Mouse (Mus musculus) liver, postnatal 0 days (tissue): ENCODE data around the gene 4931422A03Rik. TPM values are rescaled to one million over a fixed set of nuclear protein-coding genes. Genes with fewer than 3 reads are reported as not detected.

Source experiments
- ATAC-seq: fragments of 200-750 bp; cut with Nextera tagmentation; 2 replicates; pipeline ENCODE4 v1.8.0; 2017; ENCODE audit warnings: mild to moderate bottlenecking, moderate library complexity
- DNase-seq: peaks from one replicate; pipeline ENCODE4 v3.0.0-alpha.2; 2016
- H3K27ac ChIP-seq: fragments of 300-500 bp; sonication (generic); 2 replicates; pipeline ENCODE4 v1.5.1; 2014; ENCODE audit warnings: antibody characterized with exemption, moderate library complexity, mild to moderate bottlenecking, low read depth
- H3K27me3 ChIP-seq: fragments of 300-500 bp; sonication (generic); 2 replicates; pipeline ENCODE4 v1.6.1; 2014; ENCODE audit warnings: low read length, control low read depth, mixed read lengths; ENCODE audit not compliant: insufficient read depth
- H3K36me3 ChIP-seq: fragments of 300-500 bp; sonication (generic); replicated peaks from 2 replicates; pipeline ENCODE4 v1.6.1; 2014; ENCODE audit warnings: mild to moderate bottlenecking, control low read depth, low read length, moderate library complexity, mixed read lengths; ENCODE audit not compliant: insufficient read depth
- H3K4me1 ChIP-seq: fragments of 300-500 bp; sonication (generic); 2 replicates; pipeline ENCODE4 v1.6.1; 2014; ENCODE audit warnings: antibody characterized with exemption, mild to moderate bottlenecking, control low read depth; ENCODE audit not compliant: insufficient read depth
- H3K4me2 ChIP-seq: fragments of 300-500 bp; sonication (generic); 2 replicates; pipeline ENCODE4 v1.6.1; 2014; ENCODE audit warnings: low read depth, mild to moderate bottlenecking, low read length, moderate library complexity, mixed read lengths
- H3K4me3 ChIP-seq: fragments of 300-500 bp; sonication (generic); 2 replicates; pipeline ENCODE4 v1.5.1; 2014; ENCODE audit warnings: low read depth, low read length
- H3K9ac ChIP-seq: fragments of 300-500 bp; sonication (generic); replicated peaks from 2 replicates; pipeline ENCODE4 v1.6.1; 2014; ENCODE audit warnings: mild to moderate bottlenecking, moderate library complexity
- H3K9me3 ChIP-seq: fragments of 300-500 bp; sonication (generic); 2 replicates; pipeline ENCODE4 v1.6.1; 2016; ENCODE audit warnings: mild to moderate bottlenecking, control low read depth, low read length, mixed read lengths
- CTCF ChIP-seq: sonication (generic); IDR thresholded peaks from 2 replicates; pipeline ENCODE4 v1.5.1; 2016; ENCODE audit warnings: antibody characterized with exemption, low read depth
- EP300 ChIP-seq: IDR thresholded peaks from 2 replicates; pipeline ENCODE4 v1.6.1; 2016; ENCODE audit warnings: antibody characterized with exemption, low read depth, mild to moderate bottlenecking
- WGBS: fragments of 180-500 bp; shearing (Covaris S2); extraction: QIAGEN DNeasy Blood & Tissue Kit; methylation state at CpG from one replicate; pipeline ENCODE4 v1.1.7; 2014; ENCODE audit not compliant: insufficient replicate concordance; 5-methylcytosine and 5-hydroxymethylcytosine counted together
- polyA plus RNA-seq: library from polyadenylated mRNA; unstranded; fragments of >200 nt; fragmentation: Nextera tagmentation; extraction: Ambion mirVana; gene quantifications from 2 replicates; pipeline ENCODE4 v1.2.1, GENCODE M21; 2015

4931422A03Rik gene
- polyA plus RNA-seq, 1 experiment from 2014 or later = 1.5 TPM

GRCm38 (mm10) chr2:104060996-104061395 lies 32.8 kb upstream of the 4931422A03Rik start:
- no peak overlapping the region for H3K27ac ChIP-seq
- DNase-seq = no peak
- no peaks in the 10 kb centered on the region for H3K27me3 ChIP-seq
- no peak overlapping the region for H3K4me2 ChIP-seq
- no peak overlapping the region for H3K9ac ChIP-seq
- no peaks in the 10 kb centered on the region for H3K9me3 ChIP-seq
- ATAC-seq = no peak
- TF ChIP-seq EP300 = no peak
- no peak for TF ChIP-seq CTCF
- peaks cover 5% of the 10 kb centered on the region; the same call in 1 of the 2 replicates for H3K4me1 ChIP-seq
- WGBS = 95% methylated on average over 6 of the region's 6 CpGs
- H3K36me3 ChIP-seq = peaks cover 39% of the 10 kb centered on the region
- no peak overlapping the region for H3K4me3 ChIP-seq

- H3K36me3 ChIP-seq = peaks cover 47% of the 10 kb centered on the region
- WGBS = 84% methylated on average over 10 of the region's 10 CpGs
- no peak for ATAC-seq
Measured at GRCm38 (mm10) chr2:104059786-104060185, 31.6 kb upstream of the 4931422A03Rik start.

GRCm38 (mm10) chr2:104058954-104059353 lies 30.8 kb upstream of the 4931422A03Rik start:
- no peak overlapping the region for H3K4me3 ChIP-seq
- H3K36me3 ChIP-seq = peaks cover 55% of the 10 kb centered on the region
- 91% methylated on average over 4 of the region's 4 CpGs for WGBS
- no peak for TF ChIP-seq CTCF
- no peak for TF ChIP-seq EP300
- no peak for ATAC-seq
- no peaks in the 10 kb centered on the region for H3K27me3 ChIP-seq
- no peaks in the 10 kb centered on the region for H3K9me3 ChIP-seq
- H3K4me2 ChIP-seq = no peak overlapping the region
- H3K9ac ChIP-seq = no peak overlapping the region
- no peak overlapping the region for H3K27ac ChIP-seq
- DNase-seq = no peak
- peaks cover 2% of the 10 kb centered on the region; the same call in 1 of the 2 replicates for H3K4me1 ChIP-seq

More at GRCm38 (mm10) chr2:104059786-104060185, 31.6 kb upstream of the 4931422A03Rik start:
- Histone ChIP-seq H3K4me2 (no peak overlapping the region), H3K4me3 (no peak overlapping the region), H3K9ac (no peak overlapping the region), H3K9me3 (no peaks in the 10 kb centered on the region), H3K4me1 (peaks cover 5% of the 10 kb centered on the region; the same call in 1 of the 2 replicates), H3K27me3 (no peaks in the 10 kb centered on the region), H3K27ac (no peak overlapping the region)
- no peak for DNase-seq
- TF ChIP-seq EP300 = no peak
- no peak for TF ChIP-seq CTCF

- no peaks in the 10 kb centered on the region for H3K4me1 ChIP-seq
- no peak overlapping the region for H3K9ac ChIP-seq
- no peak for ATAC-seq
- no peaks in the 10 kb centered on the region for H3K9me3 ChIP-seq
- H3K27ac ChIP-seq = no peak overlapping the region
- H3K4me2 ChIP-seq = no peak overlapping the region
- WGBS = 81% methylated on average over 1 of the region's 1 CpGs
- no peak overlapping the region for H3K4me3 ChIP-seq
- DNase-seq = no peak
- peaks cover 61% of the 10 kb centered on the region for H3K36me3 ChIP-seq
- TF ChIP-seq EP300 = no peak
- no peak for TF ChIP-seq CTCF
- H3K27me3 ChIP-seq = no peaks in the 10 kb centered on the region
Measured at GRCm38 (mm10) chr2:104058381-104058780, 30.2 kb upstream of the 4931422A03Rik start.

- peaks cover 17% of the 10 kb centered on the region for H3K4me1 ChIP-seq
- H3K4me2 ChIP-seq = no peak overlapping the region
- ATAC-seq (peak; percentile 27; the same call in 1 of the 2 replicates), DNase-seq (no peak)
- no peak overlapping the region for H3K4me3 ChIP-seq
- no peak overlapping the region for H3K9ac ChIP-seq
- WGBS = 40% methylated on average over 1 of the region's 1 CpGs
- TF ChIP-seq EP300 = peak; percentile 64
- TF ChIP-seq CTCF = no peak
- no peaks in the 10 kb centered on the region for H3K27me3 ChIP-seq
- H3K9me3 ChIP-seq = no peaks in the 10 kb centered on the region
- H3K36me3 ChIP-seq = peaks cover 50% of the 10 kb centered on the region
- 0 out of 2 replicates have a peak overlapping the region, but pooled peaks have one; percentile 48 for H3K27ac ChIP-seq
Measured at GRCm38 (mm10) chr2:104044479-104045080, 16.4 kb upstream of the 4931422A03Rik start.

GRCm38 (mm10) chr2:104043624-104044478 lies 15.7 kb upstream of the 4931422A03Rik start:
- H3K4me2 ChIP-seq = no peak overlapping the region
- peak; percentile 60; the same call in 1 of the 2 replicates for ATAC-seq
- H3K27ac ChIP-seq = peak overlapping the region; percentile 48; the same call in 1 of the 2 replicates
- H3K9me3 ChIP-seq = no peaks in the 10 kb centered on the region
- TF ChIP-seq CTCF = no peak
- no peak for TF ChIP-seq EP300
- 49% methylated on average over 5 of the region's 5 CpGs for WGBS
- peaks cover 17% of the 10 kb centered on the region for H3K4me1 ChIP-seq
- no peak for DNase-seq
- H3K4me3 ChIP-seq = no peak overlapping the region
- H3K36me3 ChIP-seq = peaks cover 50% of the 10 kb centered on the region
- H3K9ac ChIP-seq = no peak overlapping the region
- no peaks in the 10 kb centered on the region for H3K27me3 ChIP-seq
